Mouse (Mus musculus): ENCODE data around the gene Olfr20. TPM values are rescaled to one million over a fixed set of nuclear protein-coding genes. Genes with fewer than 3 reads are reported as not detected.

The Olfr20 gene
- polyA plus RNA-seq, 1 experiment from 2014 or later, result not detected

DNA sequence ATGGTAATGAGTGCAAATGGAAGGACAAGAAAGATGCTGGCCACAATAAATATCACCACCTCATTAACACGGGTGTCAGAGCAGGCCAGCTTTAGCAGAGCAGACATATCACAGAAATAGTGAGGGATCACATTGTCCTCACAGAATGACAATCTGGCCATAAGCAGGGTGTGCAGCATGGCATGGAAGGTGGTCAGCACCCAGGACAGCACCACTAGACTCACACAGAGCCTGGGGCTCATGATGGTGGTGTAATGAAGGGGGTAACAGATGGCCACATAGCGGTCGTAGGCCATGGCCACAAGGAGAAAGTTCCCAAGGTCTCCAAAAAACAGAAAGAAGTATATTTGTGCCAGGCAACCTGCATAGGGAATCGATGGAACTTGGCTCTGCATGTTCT is 44.8 kb downstream of the Olfr20 start:
- H3K4me3 ChIP-seq (replicated peaks), result no peak overlapping the region
- H3K27me3 ChIP-seq, result no peaks in the 10 kb centered on the region
- DNase-seq (no peak), ATAC-seq (ENCODE audit: low read depth) (no peak)
- no peak overlapping the region for H3K4me2 ChIP-seq
- no peaks in the 10 kb centered on the region for H3K9me3 ChIP-seq (replicated peaks)
- H3K36me3 ChIP-seq, result no peaks in the 10 kb centered on the region
- no peak overlapping the region for H3K9ac ChIP-seq
- WGBS (ENCODE audit: insufficient replicate concordance), result 56% methylated on average over 4 of the region's 4 CpGs
- H3K27ac ChIP-seq, result no peak overlapping the region
- H3K4me1 ChIP-seq (replicated peaks), result no peaks in the 10 kb centered on the region

DNA sequence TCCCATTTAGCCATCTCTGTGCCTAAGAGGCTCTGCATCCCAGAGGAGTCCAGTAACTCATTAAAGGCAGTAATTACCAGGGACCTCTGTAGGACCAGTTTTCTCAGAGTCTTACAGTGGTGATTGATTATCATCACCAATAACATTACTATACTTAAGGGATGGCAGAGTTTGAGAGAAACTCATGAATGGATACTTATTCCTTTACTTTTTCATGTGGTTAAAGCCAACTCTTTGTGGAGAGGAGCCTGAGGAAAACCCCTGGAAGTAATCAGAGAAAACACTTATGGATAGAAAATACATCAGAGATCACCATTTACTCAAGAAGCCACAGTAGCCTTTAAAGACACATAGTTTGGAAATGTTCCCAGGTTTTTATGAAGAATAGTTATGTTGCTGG is 48.9 kb downstream of the Olfr20 start, which contains the start of gene Olfr1:
Gene Olfr1 (minus strand): TSS at position 101 of the 400 bp plus-strand sequence.
- H3K4me1 ChIP-seq (replicated peaks), result no peaks in the 10 kb centered on the region
- H3K4me3 ChIP-seq (replicated peaks), result no peak within 1 kb of the TSS
- H3K36me3 ChIP-seq, result no peaks in the 10 kb centered on the region
- no peak for ATAC-seq (ENCODE audit: low read depth)
- H3K4me2 ChIP-seq, result no peak within 1 kb of the TSS
- no peak for DNase-seq
- no peaks in the 10 kb centered on the region for H3K27me3 ChIP-seq
- H3K9ac ChIP-seq, result no peak within 1 kb of the TSS
- no peak within 1 kb of the TSS for H3K27ac ChIP-seq
- no peaks in the 10 kb centered on the region for H3K9me3 ChIP-seq (replicated peaks)

Other genes with a start within 250 kb of the Olfr20 start
- gene Haspin, start 212.5 kb upstream of the Olfr20 start, polyA plus RNA-seq (2015; fragmentation: Nextera tagmentation; extraction: Ambion mirVana), result 13.8 and 15.6 TPM in 2 replicates
- gene P2rx5, start 190.4 kb upstream of the Olfr20 start, polyA plus RNA-seq (2015; fragmentation: Nextera tagmentation; extraction: Ambion mirVana), result 0.19 and 0.20 TPM in 2 replicates
- 97.4 and 98.5 TPM in 2 replicates for gene Emc6, start 173.7 kb upstream of the Olfr20 start, polyA plus RNA-seq (2015; fragmentation: Nextera tagmentation; extraction: Ambion mirVana)
- 32.1 and 34.8 TPM in 2 replicates for gene Tax1bp3, start 173.7 kb upstream of the Olfr20 start, polyA plus RNA-seq (2015; fragmentation: Nextera tagmentation; extraction: Ambion mirVana)
- 6.2 and 7.6 TPM in 2 replicates for gene Ctns, start 151.7 kb upstream of the Olfr20 start, polyA plus RNA-seq (2015; fragmentation: Nextera tagmentation; extraction: Ambion mirVana)
- 2.2 TPM in 2 replicates for gene Shpk, start 151.3 kb upstream of the Olfr20 start, polyA plus RNA-seq (2015; fragmentation: Nextera tagmentation; extraction: Ambion mirVana)
- not detected in 2 replicates for gene Trpv1, start 116.5 kb upstream of the Olfr20 start, polyA plus RNA-seq (2015; fragmentation: Nextera tagmentation; extraction: Ambion mirVana)
- 0.01 TPM in 1 of 2 replicates, not detected in the other for gene Trpv3, start 83.4 kb upstream of the Olfr20 start, polyA plus RNA-seq (2015; fragmentation: Nextera tagmentation; extraction: Ambion mirVana)
- gene Aspa, start 21.2 kb upstream of the Olfr20 start, polyA plus RNA-seq (2015; fragmentation: Nextera tagmentation; extraction: Ambion mirVana), result 2.0 and 2.1 TPM in 2 replicates
- not detected in 2 replicates for gene Gm49340, start 21.0 kb upstream of the Olfr20 start, polyA plus RNA-seq (2015; fragmentation: Nextera tagmentation; extraction: Ambion mirVana)
- gene Spata22, start 21.0 kb upstream of the Olfr20 start, polyA plus RNA-seq (2015; fragmentation: Nextera tagmentation; extraction: Ambion mirVana), result 1.2 and 2.7 TPM in 2 replicates
- gene Olfr376, start 20.5 kb downstream of the Olfr20 start, polyA plus RNA-seq (2015; fragmentation: Nextera tagmentation; extraction: Ambion mirVana), result not detected in 2 replicates
- gene Olfr1, start 48.8 kb downstream of the Olfr20 start, polyA plus RNA-seq (2015; fragmentation: Nextera tagmentation; extraction: Ambion mirVana), result not detected in 2 replicates
- gene Olfr378, start 77.7 kb downstream of the Olfr20 start, polyA plus RNA-seq (2015; fragmentation: Nextera tagmentation; extraction: Ambion mirVana), result not detected in 2 replicates
- gene Olfr380, start 106.7 kb downstream of the Olfr20 start, polyA plus RNA-seq (2015; fragmentation: Nextera tagmentation; extraction: Ambion mirVana), result not detected in 2 replicates
- not detected in 2 replicates for gene Olfr381, start 140.8 kb downstream of the Olfr20 start, polyA plus RNA-seq (2015; fragmentation: Nextera tagmentation; extraction: Ambion mirVana)
- gene Olfr382, start 166.4 kb downstream of the Olfr20 start, polyA plus RNA-seq (2015; fragmentation: Nextera tagmentation; extraction: Ambion mirVana), result not detected in 2 replicates
- gene Olfr385, start 242.2 kb downstream of the Olfr20 start, polyA plus RNA-seq (2015; fragmentation: Nextera tagmentation; extraction: Ambion mirVana), result not detected in 2 replicates
- not detected in 2 replicates for gene Olfr384, start 247.8 kb downstream of the Olfr20 start, polyA plus RNA-seq (2015; fragmentation: Nextera tagmentation; extraction: Ambion mirVana)

Measured in liver, embryonic 13.5 days (tissue).